Mouse (Mus musculus) adrenal gland, postnatal 36 days (tissue): ENCODE data around the gene Gm10310. TPM values are rescaled to one million over a fixed set of nuclear protein-coding genes. Genes with fewer than 3 reads are reported as not detected.
"Not testable (repeated sequence)": the region's sequence is repeated elsewhere in the genome, so short reads cannot be mapped to it uniquely, and the experiment has no call there.

Experiments used
- DNase-seq, 2 experiments: peaks; one replicate each; pipeline ENCODE4 v3.0.0; 2021; ENCODE audit warnings: mixed read lengths in 1 of 2
- long read RNA-seq, 2 experiments: library from polyadenylated mRNA; stranded (forward); transcript quantifications; one replicate each; pipeline ENCODE4 v2.0.0; 2021; ENCODE audit warnings: borderline sequencing depth in 2 of 2
- total RNA-seq, 2 experiments: library from RNA; stranded (reverse); gene quantifications; 2 replicates each; pipeline ENCODE4 v1.2.3; 2021

The Gm10310 gene
- total RNA-seq = not detected
- long read RNA-seq, experiment 1 = 0 reads
- long read RNA-seq, experiment 2 = 0 reads

DNA sequence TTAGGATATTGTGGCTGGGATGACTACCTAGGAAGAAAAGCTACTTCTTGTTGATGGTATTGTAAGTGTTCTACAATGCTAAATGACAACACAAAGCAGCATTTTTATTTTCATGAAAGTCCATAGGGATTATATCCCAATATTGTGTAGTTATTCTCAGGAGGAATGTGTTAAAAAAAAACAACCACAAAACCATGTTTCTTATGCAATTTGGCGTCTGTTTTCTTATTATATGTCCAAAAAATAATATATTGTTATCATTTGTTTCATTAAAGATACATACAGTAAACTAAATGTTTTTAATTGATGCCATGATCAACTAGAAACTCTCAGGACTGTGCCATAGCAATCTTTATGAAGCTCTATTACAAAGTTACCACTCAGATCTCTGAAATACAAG, at the start of gene Gm10310:
TSS of gene Gm10310 (minus strand) at position 101 of the 400 bp plus-strand sequence.
- not testable (repeated sequence) for DNase-seq

DNA sequence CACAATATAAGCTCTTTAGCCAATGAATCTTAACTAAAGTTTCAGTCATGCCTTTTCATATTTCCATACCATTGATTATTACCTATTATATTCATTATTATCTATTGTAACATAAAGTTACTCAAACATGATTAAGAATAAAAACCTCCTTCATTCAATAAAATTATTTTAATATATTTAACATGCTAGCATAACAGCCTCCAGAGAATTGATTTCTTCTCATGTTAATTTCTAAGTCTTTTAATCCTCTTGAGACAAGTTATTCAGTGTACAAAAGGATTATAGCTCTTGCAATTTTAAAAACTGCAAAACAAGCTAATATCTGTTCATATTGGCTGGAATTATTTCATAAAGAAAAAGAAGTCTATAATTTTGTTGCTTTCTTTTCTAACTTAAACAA, 45.2 kb upstream of the Gm10310 start, which contains the start of gene Olfr821:
TSS of gene Olfr821 (plus strand) at position 301 of the 400 bp plus-strand sequence.
- no peak for DNase-seq

DNA sequence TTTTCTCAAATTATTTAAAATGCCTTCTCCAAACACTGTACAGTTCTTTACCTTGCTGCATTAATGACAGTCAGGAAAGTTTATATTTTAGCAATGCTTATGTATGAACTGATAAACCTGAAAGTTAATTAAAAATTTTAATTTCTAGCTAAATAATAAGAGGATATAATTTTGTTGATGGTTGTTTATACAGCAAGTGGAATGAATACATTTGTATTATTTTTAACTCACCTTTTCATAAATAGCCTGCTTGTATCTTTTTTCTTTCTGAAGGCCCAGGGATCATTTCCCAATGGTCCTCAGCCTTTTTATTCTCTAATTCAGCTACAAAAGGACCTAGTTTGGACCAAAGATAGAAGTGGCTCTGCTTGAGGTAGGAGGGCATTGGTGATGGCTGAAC, 27.5 kb upstream of the Gm10310 start, which contains the start of gene Olfr820:
TSS of gene Olfr820 (plus strand) at position 301 of the 400 bp plus-strand sequence.
- no peak for DNase-seq

DNA sequence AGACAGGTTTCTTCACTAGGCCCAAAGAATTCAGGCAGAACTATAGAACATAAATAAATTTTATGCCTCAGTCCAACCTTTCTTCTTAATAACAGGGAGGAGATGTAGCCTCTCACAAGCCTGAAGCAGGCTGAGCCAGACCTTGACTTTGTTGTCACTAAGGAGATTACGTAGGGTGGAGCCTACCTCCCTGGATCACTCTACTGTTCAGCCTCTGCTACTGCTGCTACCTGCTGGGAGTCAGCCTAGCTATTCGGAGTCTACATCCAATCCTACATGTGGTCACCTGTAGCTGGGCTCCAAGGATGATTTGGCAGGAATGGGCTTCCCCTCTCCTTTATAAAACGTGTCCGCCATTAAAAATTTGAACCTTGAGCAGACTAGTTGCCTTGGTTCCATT, 20.5 kb upstream of the Gm10310 start:
- not testable (repeated sequence) for DNase-seq

DNA sequence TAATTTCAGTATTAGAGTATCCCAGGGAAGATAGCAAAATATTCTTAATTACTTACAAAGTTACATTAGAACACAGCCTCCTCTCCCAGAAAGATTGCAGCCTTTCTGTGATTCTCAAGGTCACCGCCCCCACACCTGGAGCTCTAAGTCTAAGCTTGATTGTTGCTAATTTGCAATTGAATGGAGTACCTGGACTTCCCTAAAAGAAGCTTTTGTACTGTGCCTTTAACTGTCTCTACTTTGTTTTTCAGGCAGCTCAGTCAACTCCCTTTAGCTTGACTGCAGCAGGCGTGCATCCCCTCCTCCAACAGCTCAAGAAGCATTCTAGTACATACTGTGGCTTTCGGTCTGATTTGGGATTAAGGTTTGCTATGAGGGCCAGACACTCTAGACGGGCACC, 19.2 kb upstream of the Gm10310 start:
- not testable (repeated sequence) for DNase-seq

DNA sequence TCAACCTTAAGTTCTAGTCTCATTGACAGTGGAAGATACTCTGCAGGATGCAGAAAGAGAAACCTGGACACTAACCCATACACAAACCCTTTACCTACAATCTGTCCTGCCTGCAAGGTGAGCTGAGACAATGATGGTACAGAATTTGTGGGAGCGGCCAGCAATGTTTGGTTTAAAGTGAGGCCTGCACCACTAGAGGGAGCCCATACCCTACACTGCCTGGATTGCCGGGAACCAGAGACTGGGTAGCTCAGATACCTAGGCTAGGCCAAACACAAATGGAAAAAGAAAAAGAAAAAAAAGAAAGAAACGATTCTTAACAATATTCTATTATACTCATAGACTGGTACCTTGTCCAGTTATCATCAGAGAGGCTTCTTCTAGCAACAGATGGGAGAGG, 3.0 kb downstream of the Gm10310 start:
- DNase-seq = not testable (repeated sequence)

DNA sequence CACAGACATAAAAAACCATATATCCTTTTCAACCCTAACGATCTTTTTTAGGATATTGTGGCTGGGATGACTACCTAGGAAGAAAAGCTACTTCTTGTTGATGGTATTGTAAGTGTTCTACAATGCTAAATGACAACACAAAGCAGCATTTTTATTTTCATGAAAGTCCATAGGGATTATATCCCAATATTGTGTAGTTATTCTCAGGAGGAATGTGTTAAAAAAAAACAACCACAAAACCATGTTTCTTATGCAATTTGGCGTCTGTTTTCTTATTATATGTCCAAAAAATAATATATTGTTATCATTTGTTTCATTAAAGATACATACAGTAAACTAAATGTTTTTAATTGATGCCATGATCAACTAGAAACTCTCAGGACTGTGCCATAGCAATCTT, 8.8 kb downstream of the Gm10310 start, which contains the start of gene Olfr247:
TSS of gene Olfr247 (minus strand) at position 101 of the 400 bp plus-strand sequence.
- DNase-seq = not testable (repeated sequence)

DNA sequence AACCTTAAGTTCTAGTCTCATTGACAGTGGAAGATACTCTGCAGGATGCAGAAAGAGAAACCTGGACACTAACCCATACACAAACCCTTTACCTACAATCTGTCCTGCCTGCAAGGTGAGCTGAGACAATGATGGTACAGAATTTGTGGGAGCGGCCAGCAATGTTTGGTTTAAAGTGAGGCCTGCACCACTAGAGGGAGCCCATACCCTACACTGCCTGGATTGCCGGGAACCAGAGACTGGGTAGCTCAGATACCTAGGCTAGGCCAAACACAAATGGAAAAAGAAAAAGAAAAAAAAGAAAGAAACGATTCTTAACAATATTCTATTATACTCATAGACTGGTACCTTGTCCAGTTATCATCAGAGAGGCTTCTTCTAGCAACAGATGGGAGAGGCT, 11.9 kb downstream of the Gm10310 start:
- DNase-seq = not testable (repeated sequence)

DNA sequence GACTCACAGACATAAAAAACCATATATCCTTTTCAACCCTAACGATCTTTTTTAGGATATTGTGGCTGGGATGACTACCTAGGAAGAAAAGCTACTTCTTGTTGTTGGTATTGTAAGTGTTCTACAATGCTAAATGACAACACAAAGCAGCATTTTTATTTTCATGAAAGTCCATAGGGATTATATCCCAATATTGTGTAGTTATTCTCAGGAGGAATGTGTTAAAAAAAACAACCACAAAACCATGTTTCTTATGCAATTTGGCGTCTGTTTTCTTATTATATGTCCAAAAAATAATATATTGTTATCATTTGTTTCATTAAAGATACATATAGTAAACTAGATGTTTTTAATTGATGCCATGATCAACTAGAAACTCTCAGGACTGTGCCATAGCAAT, 17.7 kb downstream of the Gm10310 start, which contains the start of gene Olfr819:
TSS of gene Olfr819 (minus strand) at position 101 of the 400 bp plus-strand sequence.
- DNase-seq = not testable (repeated sequence)

DNA sequence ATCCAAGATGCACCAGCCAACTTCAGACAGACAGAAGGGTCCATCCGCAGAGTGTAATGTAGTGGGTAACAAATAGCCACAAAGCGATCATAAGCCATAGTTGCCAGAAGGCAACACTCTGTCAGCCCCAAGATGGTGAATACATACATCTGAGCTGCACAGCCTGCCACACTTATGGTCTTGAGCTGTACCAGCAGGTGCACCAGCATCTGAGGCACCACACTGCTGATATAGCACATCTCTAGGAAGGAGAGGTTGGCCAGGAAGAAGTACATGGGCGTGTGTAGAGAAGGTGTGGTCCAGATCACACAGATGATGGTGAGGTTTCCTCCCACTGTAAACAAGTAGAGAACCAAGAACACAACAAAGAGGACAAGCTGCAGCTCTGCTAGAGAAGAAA, 18.6 kb downstream of the Gm10310 start:
- DNase-seq = not testable (repeated sequence)

DNA sequence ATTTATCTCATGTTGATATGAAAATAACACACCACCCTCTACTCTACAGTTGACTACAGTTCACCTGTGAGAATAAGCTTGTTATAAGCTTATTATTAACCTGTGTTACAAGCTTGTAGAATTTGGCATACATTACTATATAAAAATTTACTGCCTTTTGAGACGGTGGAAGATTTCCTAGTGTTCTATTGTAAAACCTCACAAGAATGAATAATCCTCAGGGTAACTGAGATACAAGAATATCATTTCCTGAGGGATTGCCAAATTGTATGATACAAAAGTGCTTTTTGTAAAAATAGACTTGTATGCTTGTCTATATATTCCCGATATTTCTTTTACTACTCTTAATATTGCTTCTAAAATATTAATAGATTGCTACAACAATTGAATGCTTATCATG, 35.9 kb downstream of the Gm10310 start, which contains the start of gene Olfr818:
TSS of gene Olfr818 (minus strand) at position 101 of the 400 bp plus-strand sequence.
- no peak for DNase-seq

Other genes starting within 250 kb of the Gm10310 start
- not detected for gene Olfr806, start 243.1 kb downstream of the Gm10310 start, total RNA-seq
- gene Olfr807, start 227.3 kb downstream of the Gm10310 start, total RNA-seq = not detected
- not detected for gene Olfr808, start 219.6 kb downstream of the Gm10310 start, total RNA-seq
- not detected for gene Olfr809, start 210.4 kb downstream of the Gm10310 start, total RNA-seq
- not detected for gene Olfr810, start 190.1 kb downstream of the Gm10310 start, total RNA-seq
- gene Olfr811, start 180.7 kb downstream of the Gm10310 start, total RNA-seq = not detected
- not detected for gene Olfr812, start 139.0 kb downstream of the Gm10310 start, total RNA-seq
- gene Olfr813, start 129.7 kb downstream of the Gm10310 start, total RNA-seq = not detected
- not detected for gene Olfr814, start 105.2 kb downstream of the Gm10310 start, total RNA-seq
- gene Olfr815, start 79.2 kb downstream of the Gm10310 start, total RNA-seq = not detected
- not detected for gene Olfr816, start 69.5 kb downstream of the Gm10310 start, total RNA-seq
- not detected for gene Olfr818, start 36.0 kb downstream of the Gm10310 start, total RNA-seq
- gene Olfr819, start 17.8 kb downstream of the Gm10310 start, total RNA-seq = not detected
- gene Olfr247, start 8.9 kb downstream of the Gm10310 start, total RNA-seq = not detected
- not detected for gene Olfr820, start 27.6 kb upstream of the Gm10310 start, total RNA-seq
- gene Olfr821, start 45.3 kb upstream of the Gm10310 start, total RNA-seq = not detected
- gene Olfr822, start 86.1 kb upstream of the Gm10310 start, total RNA-seq = not detected
- gene Olfr823, start 130.3 kb upstream of the Gm10310 start, total RNA-seq = not detected
- gene Olfr824, start 144.9 kb upstream of the Gm10310 start, total RNA-seq = not detected
- not detected for gene Olfr825, start 181.7 kb upstream of the Gm10310 start, total RNA-seq
- not detected for gene Olfr826, start 199.1 kb upstream of the Gm10310 start, total RNA-seq
- gene Olfr827, start 229.3 kb upstream of the Gm10310 start, total RNA-seq = not detected